Mouse (Mus musculus): ENCODE results near the gene Vwa7. TPM values are rescaled to one million over a fixed set of nuclear protein-coding genes. Genes with fewer than 3 reads are reported as not detected.

Vwa7 gene
- 0.21 and 0.35 TPM in 2 replicates for polyA plus RNA-seq (2015; fragmentation: Nextera tagmentation; extraction: Ambion mirVana)

DNA sequence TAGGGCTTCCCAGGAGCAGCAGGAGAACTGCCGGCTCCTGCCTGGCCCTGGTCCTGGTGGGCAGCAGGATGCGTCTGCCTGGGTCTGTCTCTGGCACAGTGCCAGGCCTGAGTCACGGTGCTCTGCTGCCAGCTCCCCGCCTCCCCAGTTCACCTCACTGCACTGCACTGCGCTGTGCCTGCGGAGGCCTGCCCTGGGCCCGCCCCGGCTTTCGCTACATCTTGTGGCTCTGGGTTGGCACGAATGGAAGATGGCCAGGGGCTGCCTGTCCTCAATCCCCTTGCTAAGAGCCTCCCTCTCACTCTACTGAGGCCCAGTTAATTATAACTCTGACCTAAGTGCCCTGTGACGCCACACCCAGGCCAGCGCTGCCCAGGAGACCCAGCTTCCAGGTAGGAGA is at the start of gene Vwa7:
TSS of gene Vwa7 (plus strand) at position 204 of the 400 bp plus-strand sequence.

DNA sequence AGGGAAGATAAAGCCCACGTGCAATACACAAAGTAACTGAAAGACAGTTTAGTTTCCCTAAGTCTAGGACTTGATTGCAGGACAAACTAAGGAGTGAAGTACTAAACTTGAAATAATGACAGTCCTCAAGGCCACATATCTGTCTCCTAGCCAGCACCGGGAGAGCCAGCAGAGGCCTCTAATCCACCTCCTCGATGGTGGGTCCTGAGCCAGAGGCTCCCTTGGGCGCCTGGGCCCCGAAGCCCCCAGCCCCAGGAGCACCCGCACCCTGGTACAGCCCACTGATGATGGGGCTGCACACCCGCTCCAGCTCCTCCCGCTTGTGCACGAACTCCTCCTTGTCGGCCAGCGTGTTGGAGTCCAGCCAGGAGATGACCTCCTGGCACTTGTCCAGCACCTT is 46.6 kb upstream of the Vwa7 start, which contains the start of gene Gm20481:
TSS of gene Gm20481 (plus strand) at position 91 of the 400 bp plus-strand sequence.

DNA sequence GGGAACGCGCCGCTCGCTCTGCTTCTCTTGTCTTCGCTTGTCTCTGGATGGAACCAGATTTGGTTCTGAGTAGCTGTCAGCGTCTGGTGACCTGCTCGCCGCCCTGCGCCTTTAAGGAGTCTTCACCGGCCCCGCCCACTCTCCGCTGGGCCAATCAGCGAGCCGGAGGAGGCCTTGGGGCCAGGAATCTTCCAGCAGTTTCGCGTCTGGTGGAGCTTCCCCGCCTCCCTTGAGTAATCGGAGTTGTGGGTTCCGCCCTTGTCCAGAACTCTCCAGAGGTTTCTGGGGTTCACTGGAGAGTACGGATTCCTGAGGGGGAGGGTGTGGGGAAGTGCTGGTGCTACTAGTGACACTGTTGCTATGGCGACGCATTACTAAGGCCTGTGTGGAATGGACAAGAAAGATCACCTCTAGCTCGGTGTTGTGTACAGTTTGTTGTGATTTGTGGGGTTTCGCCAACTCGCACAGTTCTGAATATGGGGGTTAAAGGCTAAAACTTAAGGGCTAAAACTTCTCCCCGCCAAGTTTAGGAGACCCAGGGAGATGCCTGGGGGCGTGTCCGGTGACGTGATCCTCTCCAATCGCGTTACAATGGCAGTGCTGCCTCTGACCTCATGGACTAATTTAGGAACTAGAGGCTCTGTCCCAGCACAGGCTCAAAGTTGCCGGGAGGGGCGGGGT is 44.2 kb upstream of the Vwa7 start, which contains the start of the genes Hspa1a and Hspa1l:
TSS of gene Hspa1a (minus strand) at position 88 of the 681 bp plus-strand sequence.
TSS of gene Hspa1l (plus strand) at position 635 of the 681 bp plus-strand sequence.

DNA sequence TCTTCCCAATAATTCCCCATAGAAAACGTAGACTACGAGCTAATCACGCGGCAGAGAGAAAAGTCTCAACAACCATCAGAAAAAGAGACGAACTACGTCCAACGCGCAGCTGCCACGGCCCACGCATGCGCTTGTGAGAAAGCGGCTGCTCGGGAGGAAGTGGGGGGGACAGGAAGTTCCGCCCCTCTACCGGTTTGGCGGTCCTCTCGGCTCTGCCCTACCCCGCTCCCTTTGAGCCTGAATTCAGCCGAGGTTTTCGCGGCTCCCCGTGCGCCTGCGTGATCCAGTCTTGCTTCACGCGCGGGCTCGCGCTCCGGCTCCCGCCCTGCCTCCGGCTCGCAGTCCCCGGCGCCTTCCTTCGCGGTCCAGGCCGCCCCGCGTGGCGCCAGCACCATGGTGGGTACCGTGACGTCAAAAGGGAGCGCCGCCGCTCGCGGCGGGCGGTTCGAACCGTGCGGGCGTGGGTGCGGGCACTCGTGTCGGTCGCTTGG is 34.6 kb upstream of the Vwa7 start, which contains the start of gene Lsm2:
TSS of gene Lsm2 (plus strand) at position 173 of the 491 bp plus-strand sequence.

DNA sequence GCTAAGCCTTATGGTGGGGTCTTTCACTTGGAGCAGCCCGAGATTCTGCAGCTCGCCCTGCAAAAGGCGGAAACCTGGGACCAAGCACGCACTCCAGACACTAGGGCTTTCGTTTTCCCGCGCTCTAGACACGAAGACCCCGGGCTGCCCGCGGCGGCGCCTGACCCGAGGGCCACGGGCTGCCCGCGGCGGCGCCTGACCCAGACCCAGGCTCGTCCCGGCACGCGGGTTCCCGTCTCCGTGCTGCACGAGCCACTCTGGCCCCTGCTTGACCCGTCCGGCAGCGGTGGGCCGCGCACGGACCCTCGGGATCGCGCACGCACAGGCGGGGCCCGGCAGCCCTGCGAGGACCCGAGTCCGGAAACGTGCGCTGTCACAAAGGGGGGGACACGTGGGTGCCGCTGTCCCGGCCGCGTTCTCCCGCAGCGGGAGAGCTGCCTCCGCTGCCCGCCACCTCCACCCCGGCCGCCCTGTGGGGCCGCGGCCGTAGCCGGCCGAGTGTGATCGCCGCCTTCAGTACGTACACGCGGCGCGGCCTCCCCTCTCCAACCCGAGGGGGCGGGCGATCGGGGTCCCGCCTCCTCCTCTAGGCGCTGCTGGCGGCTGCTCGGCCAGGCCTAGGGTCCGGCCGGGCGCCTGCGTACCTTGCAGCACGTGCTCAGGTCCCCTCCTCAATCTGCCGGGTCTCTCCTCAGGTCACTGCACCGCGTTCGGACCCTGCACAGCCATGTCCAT is 15.5 kb upstream of the Vwa7 start, which contains the start of gene Vars:
TSS of gene Vars (plus strand) at position 271 of the 735 bp plus-strand sequence.

DNA sequence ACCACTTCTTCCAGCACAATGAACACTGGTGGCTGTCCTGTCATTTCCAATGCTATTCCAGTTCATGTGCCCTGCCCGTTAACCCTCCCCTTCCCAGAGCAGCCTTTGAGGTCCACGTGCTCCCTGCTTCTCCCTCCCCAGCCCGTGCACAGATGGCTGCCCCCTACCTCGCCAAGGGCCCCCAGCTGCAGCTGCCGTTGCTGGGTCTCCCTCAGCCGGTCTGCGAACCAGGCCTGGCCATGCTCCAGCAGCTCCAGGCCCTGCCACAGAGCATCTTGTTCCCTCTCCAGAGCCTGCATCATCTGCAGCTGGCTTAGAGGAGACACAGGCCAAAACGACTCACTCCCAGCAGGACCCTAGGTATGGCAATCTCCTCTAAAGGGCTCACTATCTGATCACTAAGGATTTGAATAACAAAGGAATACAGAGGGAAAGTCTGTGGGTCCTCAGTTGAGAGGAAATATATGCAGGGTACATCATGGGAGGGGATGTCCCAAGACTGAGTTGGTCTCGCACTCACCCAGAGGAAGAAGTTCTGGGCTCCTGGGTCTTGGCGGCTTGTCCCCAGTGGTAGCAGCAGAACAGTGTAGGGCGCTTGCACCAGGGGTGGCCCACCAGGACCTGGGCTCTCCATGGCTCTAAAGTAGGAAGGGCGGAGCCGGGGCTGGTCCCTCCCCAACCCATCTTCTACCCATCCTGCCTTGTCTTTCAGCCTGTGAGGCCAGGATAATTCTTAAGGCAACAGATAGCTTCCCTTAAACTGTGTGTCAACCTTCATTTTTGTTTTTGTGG is 11.1 kb downstream of the Vwa7 start, which contains the start of gene Sapcd1:
TSS of gene Sapcd1 (minus strand) at position 740 of the 792 bp plus-strand sequence.

DNA sequence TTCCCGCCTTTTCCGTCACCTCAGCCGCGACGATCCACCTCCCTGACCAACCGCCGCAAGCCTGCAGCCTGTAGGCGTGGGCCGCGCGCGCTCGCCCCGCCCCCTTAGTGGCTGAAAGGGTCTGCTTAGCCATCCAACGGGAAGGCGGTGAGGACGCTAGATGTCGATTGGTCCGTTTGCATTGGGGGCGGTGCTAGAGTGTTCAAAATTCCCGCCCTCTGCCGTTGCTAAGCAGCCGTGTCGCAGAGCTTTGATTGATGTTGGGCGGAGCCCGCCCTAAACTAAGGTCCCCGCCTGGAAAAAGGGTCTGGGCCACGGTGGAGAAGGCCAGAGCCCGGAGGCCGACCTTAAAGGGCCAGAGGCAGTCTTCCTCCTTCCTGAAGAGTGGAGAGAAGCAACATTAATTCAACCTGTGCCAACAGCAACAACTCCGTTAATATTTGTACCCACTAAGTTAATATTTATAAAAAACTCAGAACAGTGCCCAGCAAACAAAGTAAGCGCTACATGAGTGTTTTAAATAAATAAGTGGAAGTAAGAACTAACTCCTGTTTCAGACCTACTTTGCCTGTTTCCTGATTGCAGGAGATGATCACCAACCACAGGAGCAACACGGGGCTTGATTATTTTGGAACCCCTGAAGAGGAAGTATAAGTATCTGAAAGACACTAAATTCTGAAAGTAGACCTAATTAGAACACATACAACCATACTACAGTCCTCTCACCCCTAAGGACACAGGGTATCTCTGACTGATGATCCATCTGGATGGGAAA is 30.5 kb downstream of the Vwa7 start, which contains the start of gene Msh5:
TSS of gene Msh5 (minus strand) at position 65 of the 775 bp plus-strand sequence.

DNA sequence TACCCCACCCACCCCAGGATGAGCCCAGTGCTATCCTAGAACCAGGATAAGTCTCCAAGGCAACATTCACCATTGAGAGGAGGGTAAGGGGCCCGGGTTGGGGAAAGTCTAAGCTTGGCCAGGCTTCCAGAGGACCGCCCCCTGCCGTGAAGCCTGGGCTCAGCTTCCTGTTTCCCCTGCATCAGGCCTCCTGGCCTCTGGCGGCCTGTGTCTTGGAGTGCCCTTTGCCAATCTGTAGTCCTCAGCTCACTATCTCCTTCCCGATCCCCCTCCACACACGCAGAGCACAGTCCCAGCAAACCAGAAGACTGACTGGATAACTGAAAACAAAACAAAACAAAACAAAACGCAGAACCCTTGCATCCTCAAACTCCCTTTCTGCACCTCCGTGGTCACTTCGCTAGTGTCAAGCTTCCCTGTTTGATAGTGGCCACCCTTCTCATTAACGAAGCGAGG is 33.2 kb downstream of the Vwa7 start, which contains the start of gene Clic1:
TSS of gene Clic1 (plus strand) at position 406 of the 456 bp plus-strand sequence.

DNA sequence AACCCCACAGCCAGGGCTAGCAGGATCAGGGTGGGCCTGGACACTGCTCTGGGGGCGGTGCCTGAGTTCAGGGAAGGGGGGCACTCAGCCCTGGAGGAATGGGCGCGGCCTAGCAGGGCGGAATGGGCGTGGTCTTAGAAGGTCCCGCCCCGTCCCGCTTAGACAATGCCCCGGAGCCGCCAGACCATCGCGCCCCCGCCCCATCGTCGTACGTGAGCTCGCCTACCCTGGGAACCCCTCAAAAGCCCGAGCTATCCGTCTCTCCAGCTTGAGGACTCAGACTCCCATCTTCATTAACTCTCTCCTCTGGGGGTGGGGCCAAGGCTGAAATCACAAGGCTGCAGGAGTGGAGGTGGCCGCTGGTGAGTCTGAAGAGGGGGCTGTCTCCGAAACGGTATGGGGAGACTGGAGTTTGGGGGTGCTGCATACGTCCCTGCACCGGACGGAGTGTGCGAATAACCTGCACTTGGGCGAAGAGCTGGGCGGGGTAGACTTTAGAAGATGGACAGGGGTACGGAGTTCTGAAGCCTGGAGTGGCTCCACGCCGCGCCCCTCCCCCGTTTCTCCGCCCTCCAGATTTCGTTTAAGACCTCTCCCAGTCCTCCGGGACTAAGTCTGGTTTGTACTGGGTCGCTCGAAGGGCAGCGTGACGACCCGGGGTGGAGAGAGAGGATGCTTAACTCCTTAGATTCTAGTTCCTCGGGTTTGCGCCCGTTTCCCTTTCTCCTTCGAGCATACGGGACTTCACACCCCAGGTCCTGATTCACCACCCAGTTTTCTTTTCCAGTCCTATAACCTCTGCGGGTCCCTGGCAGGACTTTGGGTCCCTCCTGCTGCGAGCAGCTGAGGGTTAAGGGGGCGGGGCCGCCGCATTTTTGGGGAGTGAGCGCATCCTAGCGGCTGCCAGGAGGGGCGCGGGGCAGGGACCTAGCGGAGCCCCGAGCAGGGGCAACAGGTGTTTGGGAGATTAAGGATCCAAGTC is 42.8 kb downstream of the Vwa7 start, which contains the start of gene Ddah2:
TSS of gene Ddah2 (plus strand) at position 125 of the 982 bp plus-strand sequence.

DNA sequence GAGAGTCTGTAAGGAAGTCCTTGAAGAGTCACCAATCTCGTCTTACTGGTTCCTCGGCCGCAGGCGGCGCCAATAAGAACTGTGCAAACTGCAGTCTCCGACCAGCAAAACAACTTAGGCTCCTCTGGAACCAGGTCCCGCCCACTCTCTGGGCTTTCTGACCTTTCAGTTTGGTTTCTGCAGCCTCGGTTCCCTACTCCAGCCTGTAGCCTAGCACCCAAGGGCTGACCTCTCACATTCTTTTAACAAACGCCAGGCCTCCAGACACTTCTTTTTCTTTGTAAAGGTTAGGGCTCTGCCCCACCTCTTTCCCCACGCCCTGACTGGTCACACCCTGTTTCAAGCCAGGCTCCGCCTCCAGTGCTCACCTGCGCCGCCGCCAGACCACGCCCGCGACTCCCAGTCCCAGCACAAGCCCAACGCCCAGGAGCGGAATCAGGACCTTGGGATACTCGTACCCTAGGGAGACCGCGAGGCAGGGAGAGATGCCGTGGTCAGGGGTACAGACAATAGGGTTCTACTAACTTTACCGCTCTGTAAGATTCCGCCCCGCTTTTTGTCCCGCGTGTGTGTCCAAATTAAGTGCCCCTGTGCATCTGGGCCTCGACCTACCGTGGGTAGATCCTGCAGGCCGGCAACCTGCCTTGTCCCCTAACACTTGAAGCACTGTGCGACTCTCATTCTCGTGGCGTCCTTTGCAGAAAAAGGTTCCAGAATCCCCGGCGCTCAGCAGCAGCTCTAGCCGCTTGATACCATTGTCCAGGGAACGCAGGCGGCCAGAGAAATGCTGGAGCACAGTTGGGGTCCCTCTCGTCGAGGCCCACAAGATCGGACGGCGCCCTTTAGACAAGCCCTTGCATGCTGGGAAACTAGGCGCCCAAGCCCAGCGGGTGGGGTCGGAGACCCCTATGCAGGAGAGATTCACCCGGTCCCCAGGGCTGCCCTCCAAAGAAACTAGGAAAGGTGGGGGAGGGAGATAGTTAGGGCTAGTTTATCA is 48.9 kb downstream of the Vwa7 start, which contains the start of gene Ly6g6c:
TSS of gene Ly6g6c (plus strand) at position 438 of the 997 bp plus-strand sequence.

DNA sequence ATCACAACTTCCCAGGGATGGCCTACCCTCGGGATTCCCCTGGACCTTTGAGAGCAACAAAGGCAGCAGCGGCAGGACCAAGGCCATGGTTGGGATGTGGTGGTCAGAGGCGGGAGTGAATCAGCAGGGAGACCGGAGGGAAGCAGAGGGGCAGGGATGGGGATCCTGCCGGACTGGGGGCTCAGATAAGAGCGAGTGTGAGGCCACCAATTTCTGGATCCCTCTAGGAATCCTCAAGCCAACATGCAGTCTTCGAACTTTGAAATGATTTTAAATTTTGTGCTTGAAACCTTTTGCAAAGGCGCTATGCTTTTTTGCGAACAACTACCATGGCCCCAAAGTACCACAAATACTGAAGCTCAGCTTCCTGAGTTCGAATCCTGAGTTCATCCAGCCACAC is 49.7 kb downstream of the Vwa7 start, which contains the start of gene Mpig6b:
TSS of gene Mpig6b (minus strand) at position 101 of the 400 bp plus-strand sequence.

Other genes with a start within 250 kb of the Vwa7 start
- gene Cyp21a1, start 212.0 kb upstream of the Vwa7 start, polyA plus RNA-seq (2015; fragmentation: Nextera tagmentation; extraction: Ambion mirVana): 2,316 and 6,586 TPM in 2 replicates
- 37.9 and 41.1 TPM in 2 replicates for gene Stk19, start 179.6 kb upstream of the Vwa7 start, polyA plus RNA-seq (2015; fragmentation: Nextera tagmentation; extraction: Ambion mirVana)
- gene Dxo, start 179.6 kb upstream of the Vwa7 start, polyA plus RNA-seq (2015; fragmentation: Nextera tagmentation; extraction: Ambion mirVana): 34.6 and 62.4 TPM in 2 replicates
- 23.8 and 36.5 TPM in 2 replicates for gene Skiv2l, start 166.4 kb upstream of the Vwa7 start, polyA plus RNA-seq (2015; fragmentation: Nextera tagmentation; extraction: Ambion mirVana)
- 56.9 and 73.9 TPM in 2 replicates for gene Nelfe, start 166.2 kb upstream of the Vwa7 start, polyA plus RNA-seq (2015; fragmentation: Nextera tagmentation; extraction: Ambion mirVana)
- gene Cfb, start 154.1 kb upstream of the Vwa7 start, polyA plus RNA-seq (2015; fragmentation: Nextera tagmentation; extraction: Ambion mirVana): 27.2 and 40.8 TPM in 2 replicates
- 1.6 and 1.9 TPM in 2 replicates for gene Zbtb12, start 137.1 kb upstream of the Vwa7 start, polyA plus RNA-seq (2015; fragmentation: Nextera tagmentation; extraction: Ambion mirVana)
- gene Gm20547, start 134.5 kb upstream of the Vwa7 start, polyA plus RNA-seq (2015; fragmentation: Nextera tagmentation; extraction: Ambion mirVana): not detected in 2 replicates
- 37.4 and 41.0 TPM in 2 replicates for gene C2, start 118.3 kb upstream of the Vwa7 start, polyA plus RNA-seq (2015; fragmentation: Nextera tagmentation; extraction: Ambion mirVana)
- 45.4 and 52.6 TPM in 2 replicates for gene Ehmt2, start 118.1 kb upstream of the Vwa7 start, polyA plus RNA-seq (2015; fragmentation: Nextera tagmentation; extraction: Ambion mirVana)
- gene Slc44a4, start 102.1 kb upstream of the Vwa7 start, polyA plus RNA-seq (2015; fragmentation: Nextera tagmentation; extraction: Ambion mirVana): 1.1 TPM in 2 replicates
- 24.3 and 32.3 TPM in 2 replicates for gene Neu1, start 85.3 kb upstream of the Vwa7 start, polyA plus RNA-seq (2015; fragmentation: Nextera tagmentation; extraction: Ambion mirVana)
- gene Hspa1b, start 57.3 kb upstream of the Vwa7 start, polyA plus RNA-seq (2015; fragmentation: Nextera tagmentation; extraction: Ambion mirVana): 1.4 and 1.6 TPM in 2 replicates
- gene Gm20481, start 46.7 kb upstream of the Vwa7 start, polyA plus RNA-seq (2015; fragmentation: Nextera tagmentation; extraction: Ambion mirVana): not detected in 2 replicates
- 11.8 and 21.4 TPM in 2 replicates for gene Hspa1a, start 44.4 kb upstream of the Vwa7 start, polyA plus RNA-seq (2015; fragmentation: Nextera tagmentation; extraction: Ambion mirVana)
- 0.11 and 0.17 TPM in 2 replicates for gene Hspa1l, start 43.9 kb upstream of the Vwa7 start, polyA plus RNA-seq (2015; fragmentation: Nextera tagmentation; extraction: Ambion mirVana)
- 62.8 and 87.8 TPM in 2 replicates for gene Lsm2, start 34.7 kb upstream of the Vwa7 start, polyA plus RNA-seq (2015; fragmentation: Nextera tagmentation; extraction: Ambion mirVana)
- gene Vars, start 15.6 kb upstream of the Vwa7 start, polyA plus RNA-seq (2015; fragmentation: Nextera tagmentation; extraction: Ambion mirVana): 31.9 and 37.8 TPM in 2 replicates
- 4.2 and 6.4 TPM in 2 replicates for gene Sapcd1, start 11.4 kb downstream of the Vwa7 start, polyA plus RNA-seq (2015; fragmentation: Nextera tagmentation; extraction: Ambion mirVana)
- 2.5 and 3.4 TPM in 2 replicates for gene Msh5, start 30.2 kb downstream of the Vwa7 start, polyA plus RNA-seq (2015; fragmentation: Nextera tagmentation; extraction: Ambion mirVana)
- gene Clic1, start 33.4 kb downstream of the Vwa7 start, polyA plus RNA-seq (2015; fragmentation: Nextera tagmentation; extraction: Ambion mirVana): 309 and 357 TPM in 2 replicates
- gene Ddah2, start 42.5 kb downstream of the Vwa7 start, polyA plus RNA-seq (2015; fragmentation: Nextera tagmentation; extraction: Ambion mirVana): 134 and 219 TPM in 2 replicates
- 0.19 and 0.61 TPM in 2 replicates for gene Ly6g6c, start 48.8 kb downstream of the Vwa7 start, polyA plus RNA-seq (2015; fragmentation: Nextera tagmentation; extraction: Ambion mirVana)
- gene Mpig6b, start 49.6 kb downstream of the Vwa7 start, polyA plus RNA-seq (2015; fragmentation: Nextera tagmentation; extraction: Ambion mirVana): 0.55 and 0.69 TPM in 2 replicates
- gene Ly6g6e, start 60.3 kb downstream of the Vwa7 start, polyA plus RNA-seq (2015; fragmentation: Nextera tagmentation; extraction: Ambion mirVana): 0.12 and 0.55 TPM in 2 replicates
- gene Ly6g6d, start 61.5 kb downstream of the Vwa7 start, polyA plus RNA-seq (2015; fragmentation: Nextera tagmentation; extraction: Ambion mirVana): 1.4 and 2.1 TPM in 2 replicates
- gene Ly6g6f, start 69.0 kb downstream of the Vwa7 start, polyA plus RNA-seq (2015; fragmentation: Nextera tagmentation; extraction: Ambion mirVana): 0.22 and 0.73 TPM in 2 replicates
- gene Abhd16a, start 72.7 kb downstream of the Vwa7 start, polyA plus RNA-seq (2015; fragmentation: Nextera tagmentation; extraction: Ambion mirVana): 94.1 and 104 TPM in 2 replicates
- gene Ly6g5c, start 91.7 kb downstream of the Vwa7 start, polyA plus RNA-seq (2015; fragmentation: Nextera tagmentation; extraction: Ambion mirVana): not detected in 2 replicates
- 0.30 and 0.47 TPM in 2 replicates for gene Ly6g5b, start 98.8 kb downstream of the Vwa7 start, polyA plus RNA-seq (2015; fragmentation: Nextera tagmentation; extraction: Ambion mirVana)
- gene Gpank1, start 104.9 kb downstream of the Vwa7 start, polyA plus RNA-seq (2015; fragmentation: Nextera tagmentation; extraction: Ambion mirVana): 14.4 and 16.6 TPM in 2 replicates
- 161 and 223 TPM in 2 replicates for gene Csnk2b, start 105.5 kb downstream of the Vwa7 start, polyA plus RNA-seq (2015; fragmentation: Nextera tagmentation; extraction: Ambion mirVana)
- 8.9 and 11.5 TPM in 2 replicates for gene D17H6S53E, start 109.8 kb downstream of the Vwa7 start, polyA plus RNA-seq (2015; fragmentation: Nextera tagmentation; extraction: Ambion mirVana)
- 26.8 and 40.5 TPM in 2 replicates for gene Apom, start 115.5 kb downstream of the Vwa7 start, polyA plus RNA-seq (2015; fragmentation: Nextera tagmentation; extraction: Ambion mirVana)
- gene Bag6, start 118.6 kb downstream of the Vwa7 start, polyA plus RNA-seq (2015; fragmentation: Nextera tagmentation; extraction: Ambion mirVana): 40.7 and 47.0 TPM in 2 replicates
- 64.0 and 83.9 TPM in 2 replicates for gene Prrc2a, start 148.3 kb downstream of the Vwa7 start, polyA plus RNA-seq (2015; fragmentation: Nextera tagmentation; extraction: Ambion mirVana)
- gene Aif1, start 159.5 kb downstream of the Vwa7 start, polyA plus RNA-seq (2015; fragmentation: Nextera tagmentation; extraction: Ambion mirVana): 28.3 and 48.7 TPM in 2 replicates
- gene Lst1, start 171.9 kb downstream of the Vwa7 start, polyA plus RNA-seq (2015; fragmentation: Nextera tagmentation; extraction: Ambion mirVana): 25.5 and 35.9 TPM in 2 replicates
- gene Ltb, start 177.9 kb downstream of the Vwa7 start, polyA plus RNA-seq (2015; fragmentation: Nextera tagmentation; extraction: Ambion mirVana): 2.1 and 4.4 TPM in 2 replicates
- 0.26 and 0.39 TPM in 2 replicates for gene Tnf, start 185.4 kb downstream of the Vwa7 start, polyA plus RNA-seq (2015; fragmentation: Nextera tagmentation; extraction: Ambion mirVana)
- gene Lta, start 188.8 kb downstream of the Vwa7 start, polyA plus RNA-seq (2015; fragmentation: Nextera tagmentation; extraction: Ambion mirVana): 0.09 and 0.25 TPM in 2 replicates
- 0.37 TPM in 1 of 2 replicates, not detected in the other for gene Gm16181, start 204.3 kb downstream of the Vwa7 start, polyA plus RNA-seq (2015; fragmentation: Nextera tagmentation; extraction: Ambion mirVana)
- gene Atp6v1g2, start 217.1 kb downstream of the Vwa7 start, polyA plus RNA-seq (2015; fragmentation: Nextera tagmentation; extraction: Ambion mirVana): 9.4 and 13.5 TPM in 2 replicates
- gene Nfkbil1, start 219.2 kb downstream of the Vwa7 start, polyA plus RNA-seq (2015; fragmentation: Nextera tagmentation; extraction: Ambion mirVana): 15.2 and 18.3 TPM in 2 replicates
- 140 and 197 TPM in 2 replicates for gene Ddx39b, start 225.2 kb downstream of the Vwa7 start, polyA plus RNA-seq (2015; fragmentation: Nextera tagmentation; extraction: Ambion mirVana)
- gene H2-D1, start 246.2 kb downstream of the Vwa7 start, polyA plus RNA-seq (2015; fragmentation: Nextera tagmentation; extraction: Ambion mirVana): 191 and 238 TPM in 2 replicates